Mouse (Mus musculus) brown adipose tissue, adult 24 weeks (tissue): ENCODE measurements around the gene Hbb-bh1. TPM values are rescaled to one million over a fixed set of nuclear protein-coding genes. Genes with fewer than 3 reads are reported as not detected.
"Not testable (repeated sequence)": the region's sequence is repeated elsewhere in the genome, so short reads cannot be mapped to it uniquely, and the experiment has no call there.

Source experiments
- H3K27ac ChIP-seq: fragments of 200-500 bp; replicated peaks from 2 replicates; pipeline ENCODE4 v1.5.1; 2012; ENCODE audit warnings: low read depth, mild to moderate bottlenecking, low read length
- H3K4me1 ChIP-seq: fragments of 200-500 bp; 2 replicates; pipeline ENCODE4 v1.6.1; 2012; ENCODE audit warnings: low read length, mixed read lengths; ENCODE audit not compliant: control insufficient read depth, insufficient read depth, insufficient read length
- H3K4me3 ChIP-seq: fragments of 200-500 bp; 2 replicates; pipeline ENCODE4 v1.5.1; 2012; ENCODE audit warnings: low read depth, mild to moderate bottlenecking, low read length, moderate library complexity; ENCODE audit not compliant: insufficient read depth
- polyA plus RNA-seq: library from polyadenylated mRNA; stranded (reverse); fragments of >200 nt; gene quantifications from 2 replicates; pipeline ENCODE4 v1.2.4, GENCODE M21; 2012; ENCODE audit not compliant: missing spikeins, insufficient read depth, insufficient read length

The Hbb-bh1 gene
- not detected in 2 replicates for polyA plus RNA-seq

GRCm38 (mm10) chr7:103843034-103843433, at the start of gene Hbb-bh1:
Gene Hbb-bh1, minus strand, starts transcription at chr7:103843164.
- Histone ChIP-seq H3K4me3 (no peak within 1 kb of the TSS), H3K4me1 (no peaks in the 10 kb centered on the region), H3K27ac (no peak within 1 kb of the TSS)

- Histone ChIP-seq H3K4me1 (no peaks in the 10 kb centered on the region), H3K4me3 (no peak within 1 kb of the TSS), H3K27ac (no peak within 1 kb of the TSS)
These were observed 43.2 kb upstream of the Hbb-bh1 start, which contains the start of gene Olfr66 for GRCm38 (mm10) chr7:103886152-103886551. Gene Olfr66, minus strand, starts transcription at chr7:103886252.

- H3K4me3 ChIP-seq = no peak overlapping the region
- H3K4me1 ChIP-seq = no peaks in the 10 kb centered on the region
- no peak overlapping the region for H3K27ac ChIP-seq
These were observed 34.1 kb upstream of the Hbb-bh1 start for GRCm38 (mm10) chr7:103877093-103877492.

GRCm38 (mm10) chr7:103874451-103874850, 31.5 kb upstream of the Hbb-bh1 start:
- no peak overlapping the region for H3K27ac ChIP-seq
- no peak overlapping the region for H3K4me3 ChIP-seq
- H3K4me1 ChIP-seq = no peaks in the 10 kb centered on the region

- no peaks in the 10 kb centered on the region for H3K4me1 ChIP-seq
- H3K27ac ChIP-seq = no peak overlapping the region
- H3K4me3 ChIP-seq = no peak overlapping the region
These were observed 30.1 kb upstream of the Hbb-bh1 start for GRCm38 (mm10) chr7:103873064-103873463.

- no peaks in the 10 kb centered on the region for H3K4me1 ChIP-seq
- H3K4me3 ChIP-seq = no peak overlapping the region
- no peak overlapping the region for H3K27ac ChIP-seq
These were observed 27.7 kb upstream of the Hbb-bh1 start for GRCm38 (mm10) chr7:103870667-103871066.

- no peaks in the 10 kb centered on the region for H3K4me1 ChIP-seq
- no peak overlapping the region for H3K4me3 ChIP-seq
- H3K27ac ChIP-seq = no peak overlapping the region
These were observed 22.8 kb upstream of the Hbb-bh1 start for GRCm38 (mm10) chr7:103865716-103866115.

GRCm38 (mm10) chr7:103861531-103861930, 18.6 kb upstream of the Hbb-bh1 start:
- Histone ChIP-seq H3K27ac (no peak overlapping the region), H3K4me3 (no peak overlapping the region), H3K4me1 (no peaks in the 10 kb centered on the region)

- Histone ChIP-seq H3K4me1 (no peaks in the 10 kb centered on the region), H3K27ac (no peak overlapping the region), H3K4me3 (no peak overlapping the region)
These were observed 17.9 kb upstream of the Hbb-bh1 start for GRCm38 (mm10) chr7:103860855-103861254.

- H3K27ac ChIP-seq = no peak overlapping the region
- H3K4me3 ChIP-seq = no peak overlapping the region
- H3K4me1 ChIP-seq = no peaks in the 10 kb centered on the region
These were observed 16.1 kb upstream of the Hbb-bh1 start for GRCm38 (mm10) chr7:103859076-103859475.

- Histone ChIP-seq H3K4me3 (no peak overlapping the region), H3K27ac (no peak overlapping the region), H3K4me1 (no peaks in the 10 kb centered on the region)
These were observed 11.7 kb upstream of the Hbb-bh1 start for GRCm38 (mm10) chr7:103854669-103855068.

GRCm38 (mm10) chr7:103853090-103853489, 10.1 kb upstream of the Hbb-bh1 start, which contains the start of gene Hbb-y:
Gene Hbb-y, minus strand, starts transcription at chr7:103853216.
- no peak within 1 kb of the TSS for H3K4me3 ChIP-seq
- no peak within 1 kb of the TSS for H3K27ac ChIP-seq
- H3K4me1 ChIP-seq = no peaks in the 10 kb centered on the region

GRCm38 (mm10) chr7:103844525-103845325, 1.8 kb upstream of the Hbb-bh1 start:
- H3K4me3 ChIP-seq = no peak overlapping the region
- H3K4me1 ChIP-seq = no peaks in the 10 kb centered on the region
- no peak overlapping the region for H3K27ac ChIP-seq

GRCm38 (mm10) chr7:103840268-103840667, 2.7 kb downstream of the Hbb-bh1 start, which contains the start of gene Hbb-bh2:
Gene Hbb-bh2, minus strand, starts transcription at chr7:103840520.
- H3K27ac ChIP-seq = no peak within 1 kb of the TSS
- no peak within 1 kb of the TSS for H3K4me3 ChIP-seq
- H3K4me1 ChIP-seq = no peaks in the 10 kb centered on the region

GRCm38 (mm10) chr7:103827808-103828207, 15.2 kb downstream of the Hbb-bh1 start, which contains the start of gene Hbb-bs:
Gene Hbb-bs, minus strand, starts transcription at chr7:103828096.
- Histone ChIP-seq H3K4me3 (no peak within 1 kb of the TSS), H3K27ac (no peak within 1 kb of the TSS), H3K4me1 (no peaks in the 10 kb centered on the region)

- H3K4me3 ChIP-seq, H3K4me1 ChIP-seq, H3K27ac ChIP-seq: not testable (repeated sequence)
These were observed 15.8 kb downstream of the Hbb-bh1 start for GRCm38 (mm10) chr7:103827139-103827538.
